Mouse (Mus musculus) lung, adult 10 weeks (tissue): Measurements from ENCODE around the gene Btg4. TPM values are rescaled to one million over a fixed set of nuclear protein-coding genes. Genes with fewer than 3 reads are reported as not detected.

ENCODE experiments used
- polyA plus RNA-seq: library from polyadenylated mRNA; stranded (reverse); fragments of 350-450 nt; fragmentation: Illumina TruSeq; extraction: RNeasy Lipid Tissue Mini Kit (QIAGEN cat#74804); gene quantifications from one replicate; pipeline ENCODE4 v1.2.3, GENCODE M21; 2014; ENCODE audit warnings: low read depth, low replicate concordance; ENCODE audit not compliant: insufficient read depth

The Btg4 gene
- polyA plus RNA-seq = 0.62 TPM

DNA sequence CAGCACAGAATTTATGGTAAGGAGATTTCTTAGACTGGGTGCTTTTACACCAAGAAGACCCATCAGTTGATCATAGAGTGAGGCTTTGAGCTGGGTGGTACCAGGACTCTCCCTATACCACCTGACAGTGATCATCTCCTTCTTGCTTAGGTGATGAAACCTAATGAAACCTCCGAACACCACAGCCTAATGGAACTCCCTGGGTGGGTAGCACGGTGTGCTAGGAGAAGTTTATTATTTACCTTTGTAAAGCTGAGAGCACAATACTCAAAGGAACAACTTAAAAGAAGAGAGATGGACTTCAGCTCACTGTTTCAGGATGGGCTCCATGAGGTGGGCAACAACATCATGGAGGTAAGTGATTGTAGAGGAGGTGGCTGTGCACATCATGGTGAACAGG lies at the start of gene Btg4:
Btg4 (plus strand) TSS at position 301 of the 400 bp plus-strand sequence.

DNA sequence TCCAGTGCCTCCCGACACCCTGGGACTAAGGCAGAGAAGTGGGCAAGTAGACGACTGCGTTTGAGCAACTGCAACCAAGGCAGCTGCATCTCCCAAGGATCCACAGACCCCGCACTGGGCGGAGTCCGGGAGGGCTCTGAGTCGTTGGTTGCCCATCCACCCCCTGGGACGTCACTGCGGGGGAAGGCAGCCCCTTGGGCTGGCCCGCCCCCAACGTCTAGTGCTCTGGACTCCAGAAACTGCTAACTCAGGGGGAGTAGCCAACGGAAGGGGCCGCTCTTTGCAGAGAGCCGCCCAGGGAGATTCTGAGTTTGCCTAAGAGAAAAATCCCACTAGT lies 16.2 kb downstream of the Btg4 start, which contains the start of gene Layn:
Layn (minus strand) TSS at position 116 of the 337 bp plus-strand sequence.

DNA sequence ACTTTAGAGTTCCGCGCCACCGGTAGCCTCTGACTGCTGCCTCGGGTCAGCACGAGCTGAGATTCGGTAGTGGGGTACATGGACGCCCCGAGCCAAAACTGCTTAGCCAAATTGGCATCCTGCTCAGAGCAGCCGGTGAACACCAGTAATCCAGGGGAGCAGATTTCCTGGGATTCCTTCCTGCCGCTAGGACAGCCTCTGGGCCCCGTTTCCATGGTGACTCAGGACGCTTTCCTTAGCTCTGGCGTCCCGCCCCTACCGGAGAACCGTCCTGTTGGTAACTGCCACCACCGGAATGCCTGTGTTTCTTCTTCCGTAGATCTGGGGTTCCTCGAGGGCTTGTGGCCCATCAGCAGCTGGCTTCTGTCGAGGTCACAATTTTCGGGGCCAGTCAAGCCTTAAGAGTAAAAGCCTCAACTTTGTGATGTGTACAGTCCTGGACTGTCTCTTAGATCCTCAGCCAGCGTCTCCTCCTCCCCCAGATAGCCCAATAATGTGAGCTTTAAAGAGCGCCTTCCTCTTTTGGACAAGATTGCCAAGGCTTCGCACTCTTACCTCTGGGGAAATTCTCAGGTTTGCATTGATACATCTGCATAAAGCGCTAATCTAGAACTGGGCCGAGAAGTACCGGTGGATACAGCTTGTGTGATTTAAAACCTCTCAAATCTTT lies 41.2 kb downstream of the Btg4 start, which contains the start of gene 4833427G06Rik:
4833427G06Rik (minus strand) TSS at position 323 of the 670 bp plus-strand sequence.

DNA sequence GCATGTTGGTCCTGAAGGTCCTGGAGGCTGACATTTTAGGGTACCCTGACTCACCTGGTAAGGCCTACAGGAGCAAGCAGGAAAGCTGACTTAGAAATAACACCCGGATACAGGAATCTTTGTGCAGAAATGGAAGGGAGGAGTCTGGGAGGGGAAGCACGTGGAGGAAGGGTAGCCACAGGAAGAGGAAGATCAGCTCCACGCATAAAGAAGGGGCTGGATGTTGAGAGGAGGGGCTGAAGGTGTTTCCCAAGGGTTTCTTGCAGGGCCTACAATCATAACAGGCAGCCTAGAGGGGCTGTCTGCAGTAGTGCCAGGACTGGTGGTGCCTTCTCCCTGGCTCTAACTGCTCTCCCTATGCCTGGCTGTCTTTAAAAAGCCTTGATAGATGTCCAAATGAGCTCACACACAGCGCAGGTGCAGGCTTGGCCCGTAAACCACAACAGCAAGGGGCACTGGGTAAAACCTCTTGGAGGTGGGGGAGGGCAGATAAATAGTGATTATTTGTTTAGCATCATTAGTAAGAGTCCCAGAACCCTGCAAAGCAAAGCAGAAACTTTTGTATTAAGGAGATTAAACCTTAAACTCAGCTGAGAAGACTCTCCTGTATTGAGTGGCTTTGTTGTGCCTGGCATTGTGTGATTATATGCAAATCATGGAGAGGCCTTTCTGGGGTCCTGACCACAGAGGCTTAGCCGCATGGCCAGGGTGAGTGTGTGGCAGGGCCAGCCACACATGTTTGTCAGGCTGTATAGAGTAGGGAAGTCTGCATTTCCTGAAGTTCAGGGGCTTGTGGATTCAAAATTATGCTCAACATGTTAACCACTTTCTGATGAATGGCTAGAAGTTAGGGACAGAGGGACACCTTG lies 104.8 kb downstream of the Btg4 start, which contains the start of gene Gm32742:
Gm32742 (minus strand) TSS at position 206 of the 869 bp plus-strand sequence.

Other genes with a start within 250 kb of the Btg4 start
- 13.1 TPM for gene Ppp2r1b, start 215.6 kb upstream of the Btg4 start, polyA plus RNA-seq
- 4.0 TPM for gene Sik2, start 51.8 kb upstream of the Btg4 start, polyA plus RNA-seq
- 5.0 TPM for gene Layn, start 16.2 kb downstream of the Btg4 start, polyA plus RNA-seq
- 11.7 TPM for gene 4833427G06Rik, start 41.2 kb downstream of the Btg4 start, polyA plus RNA-seq
- gene Gm32742, start 104.6 kb downstream of the Btg4 start, polyA plus RNA-seq = 0.09 TPM
- 11.3 TPM for gene Pou2af1, start 152.8 kb downstream of the Btg4 start, polyA plus RNA-seq
- gene Colca2, start 217.7 kb downstream of the Btg4 start, polyA plus RNA-seq = 4.1 TPM